Mouse (Mus musculus) myocyte (in vitro differentiated cells): ENCODE data around the gene 2610318N02Rik.

Source experiments
- POLR2A ChIP-seq: IDR thresholded peaks from one replicate; pipeline ENCODE4 v1.6.1; 2011; ENCODE audit warnings: low read depth, mild to moderate bottlenecking, control low read depth, moderate library complexity; ENCODE audit not compliant: insufficient read length
- SRF ChIP-seq: IDR thresholded peaks from one replicate; pipeline ENCODE4 v1.6.1; 2011; ENCODE audit warnings: low read depth; ENCODE audit not compliant: control insufficient read depth, insufficient read length

GRCm38 (mm10) chr16:17110771-17111743 lies 13.9 kb downstream of the 2610318N02Rik start, which contains the start of gene Ppil2:
- peak; percentile 83 for TF ChIP-seq POLR2A
- TF ChIP-seq SRF, result no peak
